Mouse (Mus musculus): ENCODE data around the gene Gm6020.

DNA sequence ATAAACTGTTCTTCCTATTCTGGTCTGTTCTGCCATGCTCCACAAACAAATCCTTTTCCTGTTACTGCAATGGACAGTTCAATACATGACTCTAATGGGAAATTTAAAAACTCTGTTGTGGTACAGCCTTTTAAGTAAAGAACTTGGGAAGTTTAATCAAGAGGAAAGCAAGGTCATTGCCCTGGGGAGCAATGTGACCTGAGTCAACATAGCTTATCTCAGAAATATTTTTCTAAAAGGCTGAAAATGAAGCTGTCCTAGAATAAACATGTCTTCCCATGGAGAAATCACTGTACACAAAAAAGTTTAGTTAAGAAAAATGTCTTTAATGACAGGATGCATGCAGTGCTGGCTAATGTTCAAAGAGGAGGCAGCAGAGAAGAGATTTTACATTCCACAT, 45.0 kb upstream of the Gm6020 start:
- TF ChIP-seq CTCF (IDR thresholded peaks at IDR 0.05; ENCODE audit: control insufficient read depth, insufficient read depth, insufficient read length) = no peak
- no peak for TF ChIP-seq MAX (IDR thresholded peaks at IDR 0.05)

Data from C2C12 (cell line).